Mouse (Mus musculus): Measurements from ENCODE around the gene Dcaf12l1.
A peak's percentile ranks its signal among the peaks of the same experiment; 100 is the strongest.
"Not testable (repeated sequence)": the region's sequence is repeated elsewhere in the genome, so short reads cannot be mapped to it uniquely, and the experiment has no call there.

The Dcaf12l1 gene

DNA sequence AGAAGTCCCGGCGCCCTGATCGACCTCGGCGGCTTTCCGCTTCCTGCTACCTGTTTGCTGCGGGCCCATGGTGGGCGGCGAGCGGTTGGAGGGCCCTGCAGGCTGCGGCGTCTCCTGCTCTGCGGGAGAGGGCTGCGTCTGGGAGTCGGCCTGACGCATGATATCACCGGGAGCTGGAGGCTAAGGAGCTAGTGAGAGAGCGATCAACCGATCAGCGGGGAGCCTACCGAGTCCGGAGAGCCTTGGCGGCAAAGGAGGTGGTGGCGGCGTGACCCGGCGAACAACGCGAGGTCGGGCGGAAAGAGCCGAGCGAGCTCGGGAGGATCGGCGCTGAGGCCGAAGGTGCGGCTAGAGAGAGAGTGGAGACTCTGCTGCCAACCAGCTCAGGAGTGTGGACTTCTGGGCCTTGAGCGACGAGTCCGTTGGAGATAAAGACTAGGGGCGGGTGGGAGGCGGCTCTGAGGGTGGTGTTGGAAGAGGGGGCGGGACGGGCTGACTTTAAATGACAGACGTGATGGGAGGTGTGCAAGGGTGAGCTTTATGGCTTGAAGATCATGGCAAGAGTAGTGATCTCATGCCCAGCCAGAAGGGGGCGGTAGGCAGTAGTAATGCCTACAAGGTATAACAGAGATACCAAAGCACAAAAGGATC, at the start of gene Dcaf12l1:
Dcaf12l1 (minus strand) TSS at position 437 of the 651 bp plus-strand sequence.
- peak; percentile 17 for DNase-seq

- not testable (repeated sequence) for DNase-seq
Measured at GRCm38 (mm10) chrX:44809356-44809755, 19.4 kb upstream of the Dcaf12l1 start.

DNA sequence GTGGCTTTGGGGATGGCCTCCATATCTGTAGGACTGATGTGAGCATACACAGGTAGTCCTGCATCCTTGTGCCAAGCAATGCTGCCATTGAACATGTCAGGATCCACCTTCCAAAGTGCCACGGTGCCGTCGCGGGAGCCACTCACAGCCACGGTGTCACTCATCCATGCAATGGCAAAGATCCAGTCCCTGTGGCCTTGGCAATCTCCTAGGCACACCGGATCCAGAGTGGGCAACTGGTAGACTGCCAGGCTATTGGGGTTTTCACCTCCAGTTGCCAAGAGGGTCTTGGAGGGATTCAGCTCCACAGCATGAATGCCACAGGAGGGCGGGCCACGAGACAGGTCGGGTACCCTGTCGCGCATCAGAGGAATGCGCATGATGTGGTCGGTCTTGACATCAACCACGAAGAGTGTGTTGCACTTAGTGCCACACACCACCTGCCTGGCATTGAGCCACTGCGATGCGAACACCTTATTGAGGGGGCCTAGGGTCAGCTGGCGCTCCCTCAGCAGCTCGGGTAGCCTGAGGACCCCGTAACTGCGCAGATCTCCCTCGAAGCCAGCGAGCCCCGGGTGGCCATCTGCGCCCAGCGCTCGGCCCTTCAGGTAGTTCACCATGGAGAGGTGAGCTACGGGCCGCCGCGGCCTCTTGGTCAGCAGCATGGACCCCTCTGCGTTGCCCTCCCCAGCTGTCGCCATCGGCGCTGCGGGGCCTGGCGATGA, 799 bp downstream of the Dcaf12l1 start:
- DNase-seq, result no peak

Measured in lung, postnatal 14 days (tissue).